Mouse (Mus musculus) heart, adult 2 months (tissue): Measurements from ENCODE around the gene Nr3c2.

ENCODE experiments used
- CTCF ChIP-seq: fragments of 200-600 bp; IDR thresholded peaks from 2 replicates; pipeline ENCODE4 v1.8.1; 2022; ENCODE audit warnings: antibody characterized with exemption, mild to moderate bottlenecking, moderate library complexity
- EP300 ChIP-seq: fragments of 200-500 bp; IDR thresholded peaks from 2 replicates; pipeline ENCODE4 v1.6.1; 2011; ENCODE audit warnings: low read depth, low read length, control low read depth; ENCODE audit not compliant: insufficient read depth
- POLR2A ChIP-seq: fragments of 200-500 bp; IDR thresholded peaks from 2 replicates; pipeline ENCODE4 v1.6.1; 2011; ENCODE audit warnings: mild to moderate bottlenecking, low read depth, low read length, control low read depth; ENCODE audit not compliant: insufficient read depth

GRCm38 (mm10) chr8:76987876-76988275, 88.6 kb downstream of the Nr3c2 start:
- TF ChIP-seq CTCF, result no peak
- TF ChIP-seq EP300, result no peak
- TF ChIP-seq POLR2A, result no peak
